In the genomic region with DNA sequence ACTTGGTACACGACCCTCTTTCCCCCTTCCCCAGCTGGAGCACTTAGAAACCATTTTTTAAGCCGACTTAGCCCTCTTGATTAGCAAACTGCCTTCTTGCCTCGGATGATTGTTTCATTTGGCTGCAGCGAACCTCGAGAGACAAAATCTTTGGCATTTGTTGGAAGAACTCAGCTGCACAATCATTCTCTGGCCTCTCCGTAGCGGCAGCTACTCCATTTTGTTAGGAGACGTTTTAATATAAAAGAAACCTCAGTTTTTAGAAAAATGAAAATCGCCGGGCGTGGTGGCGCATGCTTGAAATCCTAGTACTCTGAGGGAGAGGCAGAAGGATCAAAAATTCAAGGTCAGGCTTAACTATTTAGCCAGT, we compare ENCODE assay signal across 8 mouse cellular contexts. TPM values are rescaled to one million over a fixed set of nuclear protein-coding genes. Genes with fewer than 3 reads are reported as not detected.
A peak's percentile ranks its signal among the peaks of the same experiment; 100 is the strongest.
DNase-seq lines count a peak whose midpoint lies in the region; ATAC-seq and TF ChIP-seq lines count a peak whose summit lies in the region.

No protein-coding gene starts in this region.

- WGBS in heart, embryonic 13.5 days = under 1% methylated on average over 12 of the region's 12 CpGs
- 1% methylated on average over 12 of the region's 12 CpGs for WGBS in thymus, adult 2 months
- WGBS in hindbrain, embryonic 15.5 days = under 1% methylated on average over 12 of the region's 12 CpGs
- WGBS in midbrain, postnatal 0 days = under 1% methylated on average over 12 of the region's 12 CpGs

- no peaks in the 10 kb centered on the region for H3K9me3 ChIP-seq in heart, embryonic 13.5 days
- H3K9me3 ChIP-seq in hindbrain, embryonic 15.5 days = no peaks in the 10 kb centered on the region
- H3K9me3 ChIP-seq in midbrain, postnatal 0 days (ENCODE audit: low read length) = no peaks in the 10 kb centered on the region

- ATAC-seq in heart, embryonic 13.5 days (ENCODE audit: extremely low read depth, insufficient number of reproducible peaks, low FRiP score, low TSS enrichment) = no peak
- no peak for ATAC-seq in hindbrain, embryonic 15.5 days (ENCODE audit: low FRiP score, low read depth)
- no peak for ATAC-seq in midbrain, postnatal 0 days (ENCODE audit: low FRiP score)

- H3K9ac ChIP-seq in heart, embryonic 13.5 days = peak overlapping the region; percentile 96
- H3K9ac ChIP-seq in hindbrain, embryonic 15.5 days = peak overlapping the region; percentile 79
- peak overlapping the region; percentile 87 for H3K9ac ChIP-seq in midbrain, postnatal 0 days (replicated peaks; ENCODE audit: low read length, poor library complexity, severe bottlenecking)

- H3K27ac ChIP-seq in heart, embryonic 13.5 days (replicated peaks) = peak overlapping the region; percentile 96
- H3K27ac ChIP-seq in thymus, adult 2 months (ENCODE audit: control insufficient read depth, insufficient read depth, low read length) = no peak overlapping the region
- H3K27ac ChIP-seq in hindbrain, embryonic 15.5 days (replicated peaks) = peak overlapping the region; percentile 91
- H3K27ac ChIP-seq in midbrain, postnatal 0 days (ENCODE audit: low read depth, low read length) = peak overlapping the region; percentile 94

- no peak for TF ChIP-seq POLR2A in thymus, adult 2 months (IDR thresholded peaks at IDR 0.05; ENCODE audit: control insufficient read depth, extremely low read depth, insufficient read depth, low read length, poor library complexity)

- no peak for TF ChIP-seq CTCF in thymus, adult 2 months (IDR thresholded peaks at IDR 0.05; ENCODE audit: borderline replicate concordance, control insufficient read depth, extremely low read depth, insufficient read depth, low read length, poor library complexity)
- no peak for TF ChIP-seq CTCF in midbrain, postnatal 0 days (IDR thresholded peaks at IDR 0.05)

- peaks cover 5% of the 10 kb centered on the region for H3K36me3 ChIP-seq in heart, embryonic 13.5 days
- no peaks in the 10 kb centered on the region for H3K36me3 ChIP-seq in thymus, adult 2 months (ENCODE audit: control insufficient read depth, insufficient read depth, low read length)
- H3K36me3 ChIP-seq in hindbrain, embryonic 15.5 days = no peaks in the 10 kb centered on the region
- no peaks in the 10 kb centered on the region for H3K36me3 ChIP-seq in midbrain, postnatal 0 days (ENCODE audit: insufficient read depth, low read length)

- DNase-seq in heart, adult 11 months = no peak
- DNase-seq in thymus, adult 2 months = no peak
- DNase-seq in thymus, postnatal 36 days = no peak
- no peak for DNase-seq in midbrain, postnatal 0 days (ENCODE audit: low spot score)
- no peak for DNase-seq in adrenal gland, postnatal 36 days
- no peak for DNase-seq in retina, embryonic 14.5 days (ENCODE audit: low spot score)

- H3K4me1 ChIP-seq in heart, embryonic 13.5 days = peaks cover 25% of the 10 kb centered on the region
- H3K4me1 ChIP-seq in thymus, adult 2 months (replicated peaks; ENCODE audit: control insufficient read depth, insufficient read depth, low read length) = no peaks in the 10 kb centered on the region; the same call in 1 of the 2 replicates
- peaks cover 54% of the 10 kb centered on the region for H3K4me1 ChIP-seq in hindbrain, embryonic 15.5 days (replicated peaks)
- H3K4me1 ChIP-seq in midbrain, postnatal 0 days (ENCODE audit: insufficient read depth, low read length) = peaks cover 3% of the 10 kb centered on the region; the same call in 1 of the 2 replicates

- peaks cover 14% of the 10 kb centered on the region for H3K27me3 ChIP-seq in heart, embryonic 13.5 days (replicated peaks)
- H3K27me3 ChIP-seq in thymus, adult 2 months (ENCODE audit: control insufficient read depth, insufficient read depth, low read length) = peaks cover 15% of the 10 kb centered on the region
- H3K27me3 ChIP-seq in hindbrain, embryonic 15.5 days = no peaks in the 10 kb centered on the region
- H3K27me3 ChIP-seq in midbrain, postnatal 0 days (ENCODE audit: insufficient read depth, low read length) = no peaks in the 10 kb centered on the region

- peak overlapping the region; percentile 97 for H3K4me2 ChIP-seq in heart, embryonic 13.5 days
- H3K4me2 ChIP-seq in hindbrain, embryonic 15.5 days = peak overlapping the region; percentile 90
- peak overlapping the region; percentile 97 for H3K4me2 ChIP-seq in midbrain, postnatal 0 days (ENCODE audit: low read depth, low read length, poor library complexity, severe bottlenecking)

- peak overlapping the region; percentile 83 for H3K4me3 ChIP-seq in heart, embryonic 13.5 days
- H3K4me3 ChIP-seq in thymus, adult 2 months (ENCODE audit: control insufficient read depth, insufficient read depth, low read length) = peak overlapping the region; percentile 34; the same call in 1 of the 2 replicates
- H3K4me3 ChIP-seq in hindbrain, embryonic 15.5 days = peak overlapping the region; percentile 69
- peak overlapping the region; percentile 82 for H3K4me3 ChIP-seq in midbrain, postnatal 0 days (ENCODE audit: low read depth, low read length)

RNA-seq across cellular contexts. Expression of a gene that starts 31.9 kb away (rescaled TPM):
- polyA plus RNA-seq in heart, embryonic 13.5 days (2015; fragmentation: Nextera tagmentation; extraction: Ambion mirVana) = 76.9 and 83.7 TPM in 2 replicates
- polyA plus RNA-seq in thymus, adult 2 months (2012; rRNA removed) = 34.4 and 55.9 TPM in 2 replicates
- 101 and 104 TPM in 2 replicates for polyA plus RNA-seq in hindbrain, embryonic 15.5 days (2015; fragmentation: Nextera tagmentation; extraction: Ambion mirVana)
- 79.9 and 83.1 TPM in 2 replicates for total RNA-seq in midbrain, postnatal 0 days (2014; rRNA removed)
- 89.0 and 97.0 TPM in 2 replicates for polyA plus RNA-seq in midbrain, postnatal 0 days (2015; fragmentation: Nextera tagmentation; extraction: Ambion mirVana)
- total RNA-seq in adrenal gland, postnatal 36 days (2021) = 100 to 1,000 TPM; 102 to 116 TPM

RNA-seq across cellular contexts. Expression of a gene that starts 33.0 kb away (rescaled TPM):
- polyA plus RNA-seq in heart, embryonic 13.5 days (2015; fragmentation: Nextera tagmentation; extraction: Ambion mirVana) = 6.5 and 7.9 TPM in 2 replicates
- polyA plus RNA-seq in thymus, adult 2 months (2012; rRNA removed) = 3.5 and 3.8 TPM in 2 replicates
- polyA plus RNA-seq in hindbrain, embryonic 15.5 days (2015; fragmentation: Nextera tagmentation; extraction: Ambion mirVana) = 12.3 and 12.8 TPM in 2 replicates
- 34.4 and 35.4 TPM in 2 replicates for total RNA-seq in midbrain, postnatal 0 days (2014; rRNA removed)
- polyA plus RNA-seq in midbrain, postnatal 0 days (2015; fragmentation: Nextera tagmentation; extraction: Ambion mirVana) = 6.8 and 11.2 TPM in 2 replicates
- 10 to 100 TPM; 12.3 to 24.1 TPM for total RNA-seq in adrenal gland, postnatal 36 days (2021)
